Mouse (Mus musculus) cerebellum, adult 2 months (tissue): ENCODE data around the gene Rnase4. TPM values are rescaled to one million over a fixed set of nuclear protein-coding genes. Genes with fewer than 3 reads are reported as not detected.
A peak's percentile ranks its signal among the peaks of the same experiment; 100 is the strongest.

Experiments
- DNase-seq, 2 experiments: peaks; one replicate each; pipeline ENCODE4 v3.0.0; 2021
- H3K27ac ChIP-seq: fragments of 200-500 bp; 2 replicates; pipeline ENCODE4 v1.5.1; 2012; ENCODE audit warnings: low read length, control low read depth, inconsistent platforms; ENCODE audit not compliant: insufficient read depth
- H3K27me3 ChIP-seq: fragments of 200-500 bp; 2 replicates; pipeline ENCODE4 v1.6.1; 2012; ENCODE audit warnings: inconsistent platforms, mild to moderate bottlenecking, low read length, moderate library complexity; ENCODE audit not compliant: control insufficient read depth, insufficient read depth
- H3K4me1 ChIP-seq: fragments of 200-500 bp; 2 replicates; pipeline ENCODE4 v1.6.1; 2011; ENCODE audit warnings: low read length; ENCODE audit not compliant: control insufficient read depth, insufficient read depth
- H3K4me3 ChIP-seq: fragments of 200-500 bp; replicated peaks from 2 replicates; pipeline ENCODE3; 2011; ENCODE audit warnings: mild to moderate bottlenecking, low read depth, low read length, control low read depth; ENCODE audit not compliant: insufficient read depth
- CTCF ChIP-seq: fragments of 200-500 bp; IDR thresholded peaks from 2 replicates; pipeline ENCODE4 v1.5.1; 2011; ENCODE audit warnings: low read depth, mild to moderate bottlenecking, control low read depth, low read length, moderate library complexity, borderline replicate concordance; ENCODE audit not compliant: insufficient read depth
- POLR2A ChIP-seq: fragments of 200-500 bp; IDR thresholded peaks from 2 replicates; pipeline ENCODE4 v1.6.1; 2011; ENCODE audit warnings: low read length, control low read depth, borderline replicate concordance; ENCODE audit not compliant: insufficient read depth
- WGBS: fragments of 180-500 bp; shearing (Covaris S2); methylation state at CpG from one replicate; pipeline ENCODE4 v1.1.7; 2018; 5-methylcytosine and 5-hydroxymethylcytosine counted together
- polyA plus RNA-seq: library from polyadenylated mRNA; depleted of rRNA; stranded (reverse); fragments of >200 nt; gene quantifications from 2 replicates; pipeline ENCODE4 v1.2.3, GENCODE M21; 2012

Rnase4 gene
- polyA plus RNA-seq, 1 experiment = 11.5 TPM

- DNase-seq = no peak
- Histone ChIP-seq H3K27me3 (no peaks in the 10 kb centered on the region), H3K4me3 (no peak overlapping the region), H3K27ac (no peak overlapping the region), H3K4me1 (no peaks in the 10 kb centered on the region)
- WGBS = 30% methylated on average over 7 of the region's 7 CpGs
- TF ChIP-seq CTCF = no peak
- no peak for TF ChIP-seq POLR2A
These were observed 7.1 kb upstream of the Rnase4 start for GRCm38 (mm10) chr14:51083805-51084204.

GRCm38 (mm10) chr14:51085086-51085485 is 5.8 kb upstream of the Rnase4 start:
- DNase-seq = no peak

DNA sequence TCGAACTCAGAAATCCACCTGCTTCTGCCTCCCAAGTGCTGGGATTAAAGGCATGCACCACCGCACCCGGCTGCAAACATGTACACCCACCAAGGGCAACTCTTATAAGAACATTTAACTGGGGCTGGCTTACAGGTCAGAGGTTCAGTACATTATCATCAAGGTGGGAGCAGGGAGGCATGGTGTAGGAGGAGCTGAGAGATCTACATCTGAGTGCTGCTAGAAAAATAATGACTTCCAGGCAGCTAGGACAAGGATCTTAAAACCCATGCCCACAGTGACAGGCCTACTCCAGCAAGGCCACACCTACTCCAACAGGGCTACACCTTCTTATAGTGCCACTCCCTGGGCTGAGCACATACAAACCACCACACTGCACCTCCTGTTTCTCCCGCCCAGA is 5.0 kb upstream of the Rnase4 start:
- Histone ChIP-seq H3K27ac (no peak overlapping the region), H3K4me3 (no peak overlapping the region), H3K27me3 (no peaks in the 10 kb centered on the region), H3K4me1 (no peaks in the 10 kb centered on the region)
- WGBS = 84% methylated on average over 4 of the region's 4 CpGs
- DNase-seq = no peak
- TF ChIP-seq POLR2A (no peak), CTCF (no peak)

More at GRCm38 (mm10) chr14:51085086-51085485, 5.8 kb upstream of the Rnase4 start:
- Histone ChIP-seq H3K4me1 (no peaks in the 10 kb centered on the region), H3K4me3 (no peak overlapping the region), H3K27me3 (no peaks in the 10 kb centered on the region), H3K27ac (no peak overlapping the region)
- TF ChIP-seq POLR2A (no peak), CTCF (no peak)
- 89% methylated on average over 2 of the region's 2 CpGs for WGBS

DNA sequence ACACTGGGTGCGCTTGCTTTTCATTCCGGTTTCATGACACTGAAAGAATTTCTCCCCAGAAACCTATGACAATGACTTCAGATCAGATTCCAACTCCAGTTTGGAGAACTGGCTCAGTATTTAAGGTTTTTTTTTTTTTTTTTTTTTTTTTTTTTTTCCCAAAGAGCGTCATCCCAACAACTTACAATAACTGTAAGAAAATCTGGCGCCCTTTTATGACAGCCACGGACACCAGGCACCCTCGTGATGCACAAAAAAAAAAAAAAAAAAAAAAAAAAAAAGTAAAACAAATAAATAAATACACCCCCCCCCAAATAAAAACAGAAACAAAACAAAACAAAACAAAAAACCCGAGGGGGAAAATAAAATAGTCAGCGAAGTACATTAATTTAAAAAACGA is 3.1 kb upstream of the Rnase4 start:
- no peak for DNase-seq
- no peak overlapping the region for H3K27ac ChIP-seq
- TF ChIP-seq POLR2A (no peak), CTCF (no peak)
- H3K4me1 ChIP-seq = no peaks in the 10 kb centered on the region
- H3K27me3 ChIP-seq = no peaks in the 10 kb centered on the region
- WGBS = 16% methylated on average over 9 of the region's 9 CpGs
- H3K4me3 ChIP-seq = peak overlapping the region; percentile 81

DNA sequence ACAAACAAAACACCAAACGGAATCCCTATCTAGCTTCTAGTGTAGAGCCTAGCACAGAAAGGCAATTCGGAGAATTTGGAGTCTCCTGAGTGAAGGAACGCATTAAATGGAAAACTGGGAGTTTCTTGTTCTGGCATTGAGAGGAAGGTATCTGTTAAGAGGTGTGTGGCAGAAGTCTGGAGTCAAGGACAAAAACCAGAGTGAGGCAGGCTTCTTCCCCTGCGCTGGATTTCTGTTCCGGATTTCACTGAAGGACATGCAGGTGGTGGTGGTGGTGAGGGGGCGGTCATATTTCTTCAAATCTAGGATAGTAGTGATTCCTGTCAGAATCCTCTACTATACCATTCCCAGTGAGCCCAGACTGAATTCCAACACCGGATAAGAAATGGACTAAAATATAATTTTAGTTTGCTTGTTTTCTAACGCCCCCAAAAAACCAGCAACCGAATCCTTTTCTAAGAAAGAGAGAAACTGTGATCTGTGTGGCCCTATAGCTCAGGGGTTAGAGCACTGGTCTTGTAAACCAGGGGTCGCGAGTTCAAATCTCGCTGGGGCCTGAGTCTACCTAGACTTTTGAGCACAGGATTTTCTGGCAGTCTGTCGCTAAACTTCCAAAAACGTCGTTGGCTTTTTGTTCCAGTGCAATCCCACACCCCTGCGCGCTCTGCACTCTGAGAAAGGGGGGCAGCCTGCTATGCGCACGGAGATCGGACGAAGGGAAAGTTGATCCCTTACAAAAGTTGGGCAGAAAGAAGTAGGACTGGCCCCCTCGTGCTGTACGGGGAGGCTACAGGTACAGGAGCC is 2.5 kb upstream of the Rnase4 start:
- under 1% methylated on average over 23 of the region's 23 CpGs for WGBS
- peak; percentile 86 to 89 for DNase-seq
- Histone ChIP-seq H3K4me3 (peak overlapping the region; percentile 81), H3K27ac (0 out of 2 replicates have a peak overlapping the region, but pooled peaks have one; percentile 27), H3K27me3 (no peaks in the 10 kb centered on the region), H3K4me1 (no peaks in the 10 kb centered on the region)
- TF ChIP-seq POLR2A (no peak), CTCF (no peak)

GRCm38 (mm10) chr14:51088970-51089673 is 1.8 kb upstream of the Rnase4 start:
- H3K4me1 ChIP-seq = no peaks in the 10 kb centered on the region
- under 1% methylated on average over 34 of the region's 34 CpGs for WGBS
- H3K27ac ChIP-seq = 0 out of 2 replicates have a peak overlapping the region, but pooled peaks have one; percentile 17
- peak overlapping the region; percentile 81 for H3K4me3 ChIP-seq
- DNase-seq = peak; percentile 96 to 98
- H3K27me3 ChIP-seq = no peaks in the 10 kb centered on the region
- no peak for TF ChIP-seq CTCF
- TF ChIP-seq POLR2A = no peak

DNA sequence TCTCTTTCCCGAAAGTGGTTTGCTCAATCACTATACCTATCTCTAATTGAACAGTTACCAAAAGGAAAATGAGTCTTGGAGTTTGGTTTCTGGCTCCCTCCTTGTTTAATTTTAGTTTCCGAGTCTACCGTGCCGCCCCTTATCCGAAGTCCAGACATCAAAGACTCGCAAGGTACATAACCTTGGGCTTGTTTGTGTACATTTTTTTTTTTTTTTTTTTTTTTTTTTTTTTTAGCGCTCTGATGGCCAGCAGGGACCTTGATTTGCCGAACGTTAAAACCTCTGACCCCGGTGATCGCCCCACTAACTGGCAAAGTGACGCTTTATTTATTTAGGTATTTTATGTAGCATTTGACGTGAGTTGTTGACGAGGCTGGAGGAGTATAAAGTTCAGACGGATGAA is 1.2 kb upstream of the Rnase4 start:
- TF ChIP-seq POLR2A (no peak), CTCF (no peak)
- under 1% methylated on average over 15 of the region's 15 CpGs for WGBS
- Histone ChIP-seq H3K27me3 (no peaks in the 10 kb centered on the region), H3K4me3 (peak overlapping the region; percentile 81), H3K4me1 (no peaks in the 10 kb centered on the region), H3K27ac (no peak overlapping the region; the same call in 1 of the 2 replicates)
- DNase-seq = no peak
